Mouse (Mus musculus) right cerebral cortex, postnatal 36 days (tissue): Measurements from ENCODE around the gene Ccdc38.

ENCODE experiments used
- DNase-seq, 2 experiments: peaks; one replicate each; pipeline ENCODE4 v3.0.0; 2022; ENCODE audit warnings: low spot score in 2 of 2, mixed read lengths in 1 of 2

Gene Ccdc38

DNA sequence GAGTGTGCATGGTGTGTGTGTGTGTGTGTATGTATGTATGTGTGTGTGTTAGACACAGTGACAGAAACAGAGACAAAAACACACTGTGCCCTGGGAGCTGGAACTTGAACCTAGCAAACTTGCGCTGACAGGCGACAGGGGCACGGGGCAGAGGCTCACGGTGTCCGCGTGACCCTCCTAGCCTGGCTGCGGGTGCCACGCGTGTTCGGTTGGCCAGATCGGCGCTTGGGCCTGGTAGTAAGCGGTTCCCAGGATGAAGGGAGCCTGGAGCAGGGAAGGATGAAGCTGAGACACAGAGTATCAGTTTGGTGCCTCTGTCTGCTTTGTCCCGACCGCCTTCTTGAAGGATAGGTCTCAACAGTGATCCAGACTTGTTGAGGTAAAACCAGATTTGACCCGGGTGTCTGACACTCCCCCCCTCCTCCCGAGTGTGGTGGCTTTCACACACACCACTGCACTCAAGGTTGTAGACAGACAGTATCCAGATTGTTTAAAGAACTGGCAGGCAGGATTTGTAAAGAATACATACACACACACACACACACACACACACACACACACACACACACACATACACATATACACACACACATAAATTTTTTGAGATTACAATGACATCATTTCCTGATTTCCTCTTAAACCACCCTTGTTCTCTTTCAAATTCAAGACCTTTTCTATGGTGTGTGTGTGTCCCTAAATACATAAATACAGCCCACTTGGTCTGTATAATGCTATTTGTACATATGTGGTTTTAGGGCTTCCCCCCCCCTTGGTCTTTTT is at the start of gene Ccdc38:
Ccdc38 (plus strand) TSS at position 202 of the 780 bp plus-strand sequence.
- no peak for DNase-seq

DNA sequence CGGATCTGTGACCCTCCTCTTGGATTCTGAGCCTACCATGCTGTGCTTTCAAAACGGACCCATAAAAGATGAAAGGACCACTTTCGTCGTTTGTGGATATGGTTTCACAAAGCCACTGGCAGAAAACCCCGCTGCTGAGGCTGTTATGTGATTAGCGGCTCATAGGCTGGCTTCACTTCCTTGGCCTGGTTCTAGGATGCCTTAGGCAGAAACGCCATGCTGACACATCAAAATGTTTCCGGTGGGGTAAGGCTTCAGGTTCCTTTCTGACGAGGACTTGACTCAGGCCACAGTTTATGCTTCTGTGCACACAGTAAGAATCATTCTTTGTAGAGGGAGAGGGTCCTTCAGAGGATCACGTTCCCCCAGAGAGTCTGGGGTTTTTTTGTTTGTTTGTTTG is 39.6 kb upstream of the Ccdc38 start:
- no peak for DNase-seq

- no peak for DNase-seq
Measured at GRCm38 (mm10) chr10:93501346-93501745, 39.1 kb upstream of the Ccdc38 start.

DNA sequence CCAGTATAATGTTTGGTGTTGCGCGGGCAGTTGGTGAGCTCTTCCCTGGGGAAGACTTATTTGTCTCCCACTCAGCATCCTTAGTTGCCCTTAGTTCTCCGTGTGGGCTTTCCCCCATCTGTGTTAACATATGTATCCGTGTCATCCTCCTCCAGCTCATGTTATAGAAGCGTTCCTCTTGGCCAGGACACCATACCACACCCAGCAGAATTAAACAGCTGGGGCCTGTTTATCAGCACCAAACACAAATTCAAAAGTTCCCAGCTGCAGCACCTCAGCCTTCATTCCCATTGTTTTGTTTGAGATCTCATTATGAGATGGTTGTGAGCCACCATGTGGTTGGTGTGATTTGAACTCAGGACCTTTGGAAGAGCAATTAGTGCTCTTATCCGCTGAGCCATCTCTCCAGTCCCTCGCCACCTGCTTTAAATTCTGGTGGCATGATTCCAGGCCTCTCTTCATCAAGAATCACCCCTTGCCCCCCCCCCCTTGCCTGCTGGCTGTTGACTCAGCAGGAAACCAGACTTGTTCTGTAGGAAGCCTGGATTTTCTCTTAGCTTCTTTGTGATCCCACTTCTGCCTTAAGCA is 32.0 kb upstream of the Ccdc38 start:
- no peak for DNase-seq

GRCm38 (mm10) chr10:93509532-93510153 is 30.8 kb upstream of the Ccdc38 start:
- DNase-seq: no peak

- DNase-seq: no peak
Measured at GRCm38 (mm10) chr10:93515419-93515818, 25.0 kb upstream of the Ccdc38 start.

DNA sequence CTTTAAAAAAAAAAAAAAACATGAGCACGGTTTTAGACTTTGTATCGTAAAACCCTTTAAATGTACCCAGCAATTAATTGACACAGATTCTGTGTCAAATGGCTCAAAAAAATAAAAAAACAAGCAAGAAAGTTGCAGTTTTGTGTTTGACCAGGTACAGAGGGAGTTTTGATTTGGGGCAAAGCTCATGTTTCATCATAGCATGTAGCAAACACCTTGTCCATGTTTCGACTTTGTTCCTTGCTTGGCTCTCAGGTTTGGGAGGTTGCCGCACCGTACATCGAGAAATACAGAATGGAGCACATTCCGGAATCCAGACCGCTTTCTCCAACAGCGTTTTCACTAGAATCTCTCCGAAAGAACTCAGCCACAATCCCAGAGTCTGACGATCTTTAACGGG is 24.5 kb upstream of the Ccdc38 start:
- DNase-seq: no peak

DNA sequence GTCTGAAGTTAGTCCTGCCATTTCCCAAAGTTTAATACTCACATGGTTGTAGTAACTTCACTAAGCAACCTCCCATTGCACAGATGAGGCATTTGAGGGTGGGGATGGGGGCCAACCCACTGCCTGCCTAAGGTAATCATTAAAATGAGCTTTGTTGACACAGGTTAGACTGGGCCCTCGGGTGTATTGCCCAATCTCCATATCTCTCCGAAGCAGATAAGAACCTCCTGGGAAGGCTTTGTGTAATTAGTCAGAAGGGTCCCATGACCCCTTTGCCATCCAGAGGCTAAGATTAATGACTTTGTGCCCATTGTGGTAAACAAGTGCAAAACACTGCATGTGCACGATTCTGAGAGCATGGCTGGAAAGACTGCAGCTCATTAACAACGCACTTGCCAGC is 22.7 kb upstream of the Ccdc38 start:
- no peak for DNase-seq

GRCm38 (mm10) chr10:93518186-93518585 is 22.2 kb upstream of the Ccdc38 start:
- no peak for DNase-seq

DNA sequence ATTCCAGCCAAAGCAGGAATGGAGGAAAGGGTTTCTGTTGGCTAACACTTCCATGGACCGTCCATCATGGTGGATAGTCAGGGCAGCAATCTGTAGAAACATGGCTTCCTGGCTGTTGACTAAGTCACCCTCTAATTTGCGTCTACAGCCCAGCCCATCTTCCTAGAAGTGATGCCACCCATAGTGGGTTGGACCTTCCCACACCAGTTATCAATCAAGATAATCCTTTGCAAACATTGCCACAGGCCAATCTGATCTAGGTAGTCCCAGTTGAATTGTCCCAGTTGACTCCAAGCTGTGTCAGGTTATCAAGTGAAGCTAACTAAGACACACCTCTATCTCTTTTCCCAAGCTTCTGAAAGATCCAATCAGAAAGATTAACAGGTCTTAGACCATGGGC is 21.8 kb upstream of the Ccdc38 start:
- no peak for DNase-seq

GRCm38 (mm10) chr10:93519159-93519558 is 21.3 kb upstream of the Ccdc38 start:
- no peak for DNase-seq

GRCm38 (mm10) chr10:93519756-93520155 is 20.7 kb upstream of the Ccdc38 start:
- DNase-seq: no peak

DNA sequence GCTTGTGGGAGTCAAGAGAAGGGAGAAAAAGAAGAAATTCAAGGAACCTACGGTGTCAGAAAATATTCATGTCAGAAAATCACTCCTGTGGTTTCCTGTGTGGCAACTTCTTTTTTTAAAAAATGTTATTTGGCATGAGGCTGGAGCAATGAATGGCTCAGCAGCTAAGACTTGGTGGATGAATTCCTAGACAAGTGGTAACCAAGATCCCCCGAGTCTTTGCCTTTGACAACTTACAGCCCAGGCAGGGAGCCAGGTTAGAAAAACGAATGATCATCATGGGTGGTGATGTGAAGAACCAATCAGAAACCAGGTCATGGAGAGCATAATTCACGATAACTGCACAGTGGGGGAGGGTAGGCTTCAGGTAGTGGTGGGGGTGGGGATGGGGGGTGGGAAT is 19.4 kb upstream of the Ccdc38 start:
- DNase-seq: no peak

DNA sequence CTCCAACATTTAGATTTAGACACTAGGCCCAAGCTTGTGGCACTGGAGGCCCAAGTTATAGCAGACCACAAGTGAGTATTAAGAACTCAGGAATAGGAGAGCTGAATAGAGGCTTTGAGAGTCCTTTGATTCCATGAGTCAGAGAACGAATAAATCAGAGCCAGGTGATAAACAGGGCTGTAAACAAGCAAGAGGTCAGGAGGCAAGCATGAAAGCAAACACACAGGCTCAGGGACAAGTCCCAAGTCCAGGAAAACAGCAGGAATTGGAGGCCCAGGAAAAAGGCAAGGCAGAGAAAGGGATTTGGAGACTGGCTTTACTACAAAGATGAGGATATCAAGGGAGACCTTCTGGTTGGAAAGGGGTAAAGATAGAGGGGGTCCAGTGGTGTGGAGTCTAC is 15.1 kb upstream of the Ccdc38 start:
- DNase-seq: no peak

DNA sequence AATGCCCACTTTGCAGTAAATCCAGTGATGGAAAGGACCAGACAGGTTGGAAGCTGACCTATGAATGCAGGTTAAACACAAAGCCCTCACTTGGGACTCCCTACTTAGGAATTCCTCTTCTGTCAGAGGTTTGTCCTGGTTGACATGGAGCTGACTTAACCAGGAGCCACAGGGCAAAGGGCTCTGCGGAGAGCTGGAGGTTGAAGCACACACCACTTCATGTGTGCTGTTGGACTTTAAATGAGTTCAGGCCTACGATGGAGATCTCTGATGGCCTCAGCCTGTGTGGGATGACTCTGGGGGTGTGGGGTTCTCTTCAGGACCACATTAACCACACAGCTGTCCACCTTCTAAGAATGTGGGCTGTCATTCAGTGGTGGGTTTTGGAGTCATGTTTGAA is 2.1 kb upstream of the Ccdc38 start:
- DNase-seq: no peak

GRCm38 (mm10) chr10:93538818-93539217 is 1.6 kb upstream of the Ccdc38 start:
- DNase-seq: no peak

GRCm38 (mm10) chr10:93539775-93540430 is 529 bp upstream of the Ccdc38 start, which contains the start of gene Amdhd1:
TSS of gene Amdhd1 (minus strand) at chr10:93540033.
- peak; percentile 26 to 39 for DNase-seq

DNA sequence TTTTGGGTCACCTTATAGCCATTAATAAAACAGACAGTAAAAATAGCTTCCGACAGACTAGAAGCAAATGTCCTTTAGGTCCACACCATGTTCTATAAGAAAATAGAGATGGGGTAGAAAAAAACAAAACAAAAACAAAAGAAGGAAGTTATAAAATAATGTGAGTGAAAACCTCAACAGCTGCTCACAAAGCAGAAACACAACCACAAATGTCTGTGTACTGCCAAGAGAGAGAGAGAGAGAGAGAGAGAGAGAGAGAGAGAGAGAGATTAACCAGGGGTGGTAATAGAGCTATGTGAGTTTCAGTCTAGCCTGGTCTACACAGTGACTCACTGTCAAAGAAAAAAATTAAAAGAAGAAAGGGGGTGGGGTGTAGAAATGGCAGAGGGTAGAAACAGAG is 1.2 kb downstream of the Ccdc38 start:
- DNase-seq: no peak

- no peak for DNase-seq
Measured at GRCm38 (mm10) chr10:93542356-93542755, 1.9 kb downstream of the Ccdc38 start.

- no peak for DNase-seq
Measured at GRCm38 (mm10) chr10:93543176-93543575, 2.7 kb downstream of the Ccdc38 start.

DNA sequence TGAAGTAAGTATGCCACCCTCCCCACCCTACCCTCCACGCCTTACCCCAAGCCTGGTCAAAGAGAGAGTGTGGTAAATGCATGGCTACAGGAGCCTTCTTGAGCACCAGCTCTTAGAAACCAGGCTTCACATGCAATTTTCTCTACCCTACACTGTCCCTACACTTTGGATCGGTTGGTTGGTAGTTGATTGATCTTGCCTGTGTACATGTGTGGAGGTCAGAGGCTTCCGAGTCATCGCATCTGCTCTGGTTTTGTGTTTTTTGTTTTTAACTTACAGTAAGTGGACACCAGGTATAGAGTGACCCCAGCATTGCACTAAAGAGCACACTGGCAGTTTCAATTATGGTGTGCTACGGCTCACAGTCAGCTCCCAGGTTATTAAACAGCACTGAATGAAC is 3.7 kb downstream of the Ccdc38 start:
- no peak for DNase-seq

GRCm38 (mm10) chr10:93547741-93548270 is 7.4 kb downstream of the Ccdc38 start:
- no peak for DNase-seq
